Mouse (Mus musculus) forebrain, postnatal 0 days (tissue): Measurements from ENCODE around the gene Nup107. TPM values are rescaled to one million over a fixed set of nuclear protein-coding genes. Genes with fewer than 3 reads are reported as not detected.
"Not testable (repeated sequence)": the region's sequence is repeated elsewhere in the genome, so short reads cannot be mapped to it uniquely, and the experiment has no call there.

Experiments
- ATAC-seq: fragments of 200-750 bp; cut with Nextera tagmentation; 2 replicates; pipeline ENCODE4 v1.8.0; 2017; ENCODE audit warnings: mild to moderate bottlenecking, moderate library complexity
- DNase-seq: peaks from one replicate; pipeline ENCODE4 v3.0.0-alpha.2; 2015
- H3K27ac ChIP-seq: fragments of 300-500 bp; sonication (generic); 2 replicates; pipeline ENCODE4 v1.5.1; 2014; ENCODE audit warnings: low read depth, mild to moderate bottlenecking, antibody characterized with exemption, low read length, moderate library complexity, mixed read lengths
- H3K27me3 ChIP-seq: fragments of 300-500 bp; sonication (generic); 2 replicates; pipeline ENCODE4 v1.6.1; 2014; ENCODE audit warnings: mild to moderate bottlenecking, low read length, mixed read lengths; ENCODE audit not compliant: insufficient read depth
- H3K36me3 ChIP-seq: fragments of 300-500 bp; sonication (generic); 2 replicates; pipeline ENCODE4 v1.6.1; 2014; ENCODE audit warnings: mild to moderate bottlenecking, moderate library complexity; ENCODE audit not compliant: insufficient read depth
- H3K4me1 ChIP-seq: fragments of 300-500 bp; sonication (generic); 2 replicates; pipeline ENCODE4 v1.6.1; 2014; ENCODE audit warnings: antibody characterized with exemption; ENCODE audit not compliant: insufficient read depth
- H3K4me2 ChIP-seq: fragments of 300-500 bp; sonication (generic); 2 replicates; pipeline ENCODE4 v1.6.1; 2014; ENCODE audit warnings: low read depth, mild to moderate bottlenecking, moderate library complexity
- H3K4me3 ChIP-seq: fragments of 300-500 bp; sonication (generic); 2 replicates; pipeline ENCODE4 v1.5.1; 2014; ENCODE audit warnings: low read depth, low read length, mixed read lengths
- H3K9ac ChIP-seq: fragments of 300-500 bp; sonication (generic); 2 replicates; pipeline ENCODE4 v1.6.1; 2014; ENCODE audit warnings: mild to moderate bottlenecking
- H3K9me3 ChIP-seq: fragments of 300-500 bp; sonication (generic); 2 replicates; pipeline ENCODE4 v1.6.1; 2016; ENCODE audit warnings: low read length
- CTCF ChIP-seq: sonication (generic); IDR thresholded peaks from 2 replicates; pipeline ENCODE4 v1.5.1; 2016; ENCODE audit warnings: antibody characterized with exemption, control low read depth, low read depth
- WGBS: fragments of 180-500 bp; shearing (Covaris S2); extraction: QIAGEN DNeasy Blood & Tissue Kit; methylation state at CpG from one replicate; pipeline ENCODE4 v1.1.7; 2014; 5-methylcytosine and 5-hydroxymethylcytosine counted together
- polyA plus RNA-seq: library from polyadenylated mRNA; unstranded; fragments of >200 nt; fragmentation: Nextera tagmentation; extraction: Ambion mirVana; gene quantifications from 2 replicates; pipeline ENCODE4 v1.2.1, GENCODE M21; 2015
- total RNA-seq: library from RNA; depleted of rRNA; stranded (reverse); fragments of >200 nt; gene quantifications from 2 replicates; pipeline ENCODE4 v1.2.3, GENCODE M21; 2014

Gene Nup107
- total and polyA plus RNA-seq, 2 experiments from 2014 or later, result 27.1 to 38.8 TPM

GRCm38 (mm10) chr10:117758749-117759727 lies 33.5 kb downstream of the Nup107 start:
- Histone ChIP-seq H3K36me3 (peaks cover 83% of the 10 kb centered on the region), H3K27me3 (no peaks in the 10 kb centered on the region), H3K27ac (no peak overlapping the region), H3K4me1 (no peaks in the 10 kb centered on the region), H3K9ac (no peak overlapping the region), H3K9me3 (no peaks in the 10 kb centered on the region), H3K4me2 (no peak overlapping the region), H3K4me3 (no peak overlapping the region)
- ATAC-seq (no peak), DNase-seq (no peak)
- 91% methylated on average over 18 of the region's 18 CpGs for WGBS
- no peak for TF ChIP-seq CTCF

- not testable (repeated sequence) for H3K4me2 ChIP-seq, ATAC-seq, H3K9ac ChIP-seq, H3K4me1 ChIP-seq, H3K27ac ChIP-seq, H3K4me3 ChIP-seq, H3K9me3 ChIP-seq, H3K27me3 ChIP-seq, DNase-seq
- peaks cover 78% of the 10 kb centered on the region for H3K36me3 ChIP-seq
- 96% methylated on average over 3 of the region's 3 CpGs for WGBS
Observed at GRCm38 (mm10) chr10:117758344-117758743, 34.2 kb downstream of the Nup107 start.

GRCm38 (mm10) chr10:117757796-117758342 lies 34.6 kb downstream of the Nup107 start:
- Histone ChIP-seq H3K4me2 (no peak overlapping the region), H3K36me3 (peaks cover 75% of the 10 kb centered on the region), H3K4me1 (no peaks in the 10 kb centered on the region), H3K4me3 (no peak overlapping the region), H3K9ac (no peak overlapping the region), H3K9me3 (no peaks in the 10 kb centered on the region), H3K27ac (no peak overlapping the region), H3K27me3 (no peaks in the 10 kb centered on the region)
- no peak for ATAC-seq
- WGBS, result 94% methylated on average over 7 of the region's 7 CpGs
- DNase-seq, result no peak
- no peak for TF ChIP-seq CTCF

GRCm38 (mm10) chr10:117757259-117757658 lies 35.2 kb downstream of the Nup107 start:
- no peak overlapping the region for H3K9ac ChIP-seq
- peaks cover 72% of the 10 kb centered on the region for H3K36me3 ChIP-seq
- DNase-seq (no peak), ATAC-seq (no peak)
- H3K4me2 ChIP-seq, result no peak overlapping the region
- no peak for TF ChIP-seq CTCF
- no peak overlapping the region for H3K27ac ChIP-seq
- no peaks in the 10 kb centered on the region for H3K27me3 ChIP-seq
- WGBS, result 98% methylated on average over 1 of the region's 1 CpGs
- no peaks in the 10 kb centered on the region for H3K4me1 ChIP-seq
- H3K9me3 ChIP-seq, result no peaks in the 10 kb centered on the region
- H3K4me3 ChIP-seq, result no peak overlapping the region

- Histone ChIP-seq H3K9me3 (no peaks in the 10 kb centered on the region), H3K4me1 (no peaks in the 10 kb centered on the region), H3K4me3 (no peak overlapping the region), H3K27me3 (no peaks in the 10 kb centered on the region), H3K4me2 (no peak overlapping the region), H3K27ac (no peak overlapping the region), H3K9ac (no peak overlapping the region), H3K36me3 (peaks cover 74% of the 10 kb centered on the region)
- DNase-seq (no peak), ATAC-seq (no peak)
- WGBS, result 93% methylated on average over 5 of the region's 5 CpGs
- no peak for TF ChIP-seq CTCF
Observed at GRCm38 (mm10) chr10:117756784-117757183, 35.7 kb downstream of the Nup107 start.

- TF ChIP-seq CTCF, result no peak
- Histone ChIP-seq H3K9me3 (no peaks in the 10 kb centered on the region), H3K4me2 (no peak overlapping the region), H3K4me1 (no peaks in the 10 kb centered on the region), H3K27ac (no peak overlapping the region), H3K4me3 (no peak overlapping the region), H3K36me3 (peaks cover 73% of the 10 kb centered on the region), H3K27me3 (no peaks in the 10 kb centered on the region), H3K9ac (no peak overlapping the region)
- ATAC-seq, result no peak
- DNase-seq, result no peak
- WGBS, result 98% methylated on average over 11 of the region's 11 CpGs
Observed at GRCm38 (mm10) chr10:117755799-117756467, 36.6 kb downstream of the Nup107 start.
